Mouse (Mus musculus) heart, adult 18-20 months (tissue): Measurements from ENCODE around the gene Mapk1ip1. TPM values are rescaled to one million over a fixed set of nuclear protein-coding genes. Genes with fewer than 3 reads are reported as not detected.
A peak's percentile ranks its signal among the peaks of the same experiment; 100 is the strongest.

Experiments used
- DNase-seq, 2 experiments: peaks; one replicate each; pipeline ENCODE4 v3.0.0; 2021 to 2022; ENCODE audit warnings: mixed read lengths in 1 of 2
- long read RNA-seq, 2 experiments: library from polyadenylated mRNA; stranded (forward); transcript quantifications; one replicate each; pipeline ENCODE4 v2.0.0; 2021
- total RNA-seq, 2 experiments: library from RNA; stranded (reverse); gene quantifications; 2 replicates each; pipeline ENCODE4 v1.2.3; 2021

Mapk1ip1 gene
- 10 to 100 TPM; 14.9 to 21.5 TPM for total RNA-seq
- long read RNA-seq, experiment 1, transcript Mapk1ip1-201 (2 exons, 1,502 nt), result major isoform, 12 of 26 reads
- long read RNA-seq, experiment 1, partial matches to known transcripts, result 0 of 26 reads
- long read RNA-seq, experiment 1, other reads (novel, unspliced or antisense), result 11 of 26 reads
- long read RNA-seq, experiment 2, transcript Mapk1ip1-201 (2 exons, 1,502 nt), result major isoform, 12 of 18 reads
- long read RNA-seq, experiment 2, partial matches to known transcripts, result 0 of 18 reads
- long read RNA-seq, experiment 2, other reads (novel, unspliced or antisense), result 5 of 18 reads

- DNase-seq, result peak; percentile 97
Measured at GRCm38 (mm10) chr7:138845544-138846391, at the start of gene Mapk1ip1, which contains the start of gene Ppp2r2d. Mapk1ip1 (minus strand) TSS chr7:138846273. Ppp2r2d (plus strand) TSS chr7:138846079.

DNA sequence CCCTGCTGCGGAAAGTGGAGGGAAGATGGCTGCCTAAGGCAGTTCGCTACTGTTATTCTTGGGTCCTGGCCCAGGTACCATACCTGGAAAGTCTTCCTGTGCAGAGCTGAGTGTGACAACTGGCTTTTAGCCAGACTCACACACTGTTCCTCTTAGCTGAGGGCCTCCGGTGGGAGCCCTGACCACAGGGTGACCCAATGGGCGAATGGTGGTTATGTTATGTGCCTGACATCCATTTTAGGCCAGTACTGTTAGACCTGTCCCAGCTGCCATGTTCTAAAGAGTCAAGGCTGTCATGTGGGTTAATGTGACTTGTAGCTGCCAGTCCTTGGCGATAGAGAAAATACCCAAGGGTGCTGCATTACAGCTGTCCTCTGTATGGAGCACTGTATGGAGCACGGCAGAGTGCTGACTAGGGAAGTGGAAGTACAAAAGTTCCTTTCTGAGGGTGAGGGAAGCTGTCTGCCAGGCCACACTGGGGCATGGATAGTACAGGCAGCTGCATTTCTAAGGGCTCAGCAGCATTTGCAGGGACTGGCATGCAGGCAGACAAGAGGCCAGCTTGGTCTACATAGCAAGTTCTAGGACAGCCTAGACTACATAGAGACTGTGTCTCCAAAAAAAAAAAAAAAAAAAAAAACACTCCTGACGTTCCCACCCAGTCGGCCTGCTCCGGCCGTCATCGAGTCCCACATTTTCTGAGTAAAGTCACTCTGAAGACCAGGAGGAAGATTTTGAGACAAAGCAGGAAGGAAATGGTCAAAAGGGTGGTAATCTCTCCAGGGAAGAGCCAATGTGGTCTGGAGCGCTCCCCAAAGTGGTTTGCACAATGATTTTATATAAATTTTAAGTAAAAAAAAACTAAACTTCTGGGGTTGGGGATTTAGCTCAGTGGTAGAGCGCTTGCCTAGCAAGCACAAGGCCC, 39.6 kb upstream of the Mapk1ip1 start:
- no peak for DNase-seq

DNA sequence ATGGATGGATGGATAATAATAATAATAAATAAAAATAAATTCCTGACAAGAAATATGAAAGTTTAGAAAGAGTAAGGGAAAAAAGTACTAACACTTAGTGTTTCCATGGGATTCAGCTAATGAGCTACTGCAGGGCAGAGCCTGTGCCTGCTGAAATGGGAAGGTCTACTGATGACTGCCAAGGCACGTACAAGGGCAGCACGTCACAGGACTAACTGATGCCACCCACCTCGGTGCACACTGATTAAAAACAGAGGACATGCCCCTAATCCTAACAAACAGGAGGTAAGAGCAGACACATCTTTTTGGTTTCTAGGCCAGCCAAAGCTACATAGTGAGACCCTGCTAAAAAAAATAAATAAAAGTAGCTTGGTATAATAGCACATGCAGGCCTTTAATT, 37.7 kb upstream of the Mapk1ip1 start:
- no peak for DNase-seq

- DNase-seq, result peak in 1 of 2 experiments; percentile 33
Measured at GRCm38 (mm10) chr7:138875031-138875430, 29.0 kb upstream of the Mapk1ip1 start.

- no peak for DNase-seq
Measured at GRCm38 (mm10) chr7:138872956-138873355, 26.9 kb upstream of the Mapk1ip1 start.

- no peak for DNase-seq
Measured at GRCm38 (mm10) chr7:138868316-138868715, 22.2 kb upstream of the Mapk1ip1 start.

GRCm38 (mm10) chr7:138867286-138867685, 21.2 kb upstream of the Mapk1ip1 start:
- DNase-seq, result no peak

GRCm38 (mm10) chr7:138864776-138865175, 18.7 kb upstream of the Mapk1ip1 start:
- DNase-seq, result no peak

GRCm38 (mm10) chr7:138863950-138864572, 18.0 kb upstream of the Mapk1ip1 start:
- DNase-seq, result no peak

GRCm38 (mm10) chr7:138856670-138857069, 10.6 kb upstream of the Mapk1ip1 start:
- no peak for DNase-seq

- DNase-seq, result no peak
Measured at GRCm38 (mm10) chr7:138854201-138854600, 8.1 kb upstream of the Mapk1ip1 start.

DNA sequence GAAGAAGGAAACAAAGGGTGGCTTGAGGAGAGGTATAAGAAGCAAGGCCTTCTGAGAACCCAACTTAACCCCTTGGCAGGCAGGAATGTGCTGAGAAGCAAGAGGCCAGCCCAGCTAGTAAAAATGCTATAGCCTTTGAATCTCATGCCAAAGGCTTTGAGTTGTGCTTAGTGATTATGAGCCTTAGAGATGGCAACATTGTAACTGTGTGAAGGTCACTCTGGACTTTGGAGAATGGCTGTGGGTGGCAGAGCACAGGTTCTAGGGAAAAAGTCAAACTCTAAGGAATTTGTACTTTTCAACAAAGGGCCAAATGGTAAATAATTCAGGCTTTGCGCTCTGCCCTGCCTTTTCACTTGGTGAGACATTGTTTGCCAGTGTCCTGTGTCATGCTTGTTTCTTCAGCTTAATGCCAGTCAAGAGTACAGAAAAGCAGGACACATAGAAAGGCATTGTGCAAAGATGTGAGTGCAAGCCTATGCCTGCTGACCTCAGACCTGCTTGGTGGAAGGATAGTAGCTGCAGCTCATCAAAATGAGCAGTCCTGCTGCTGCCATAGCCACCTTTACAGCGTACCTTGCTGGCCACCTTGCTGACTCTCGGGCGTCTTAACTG, 7.5 kb upstream of the Mapk1ip1 start:
- DNase-seq, result no peak

GRCm38 (mm10) chr7:138850083-138850482, 4.0 kb upstream of the Mapk1ip1 start:
- no peak for DNase-seq

DNA sequence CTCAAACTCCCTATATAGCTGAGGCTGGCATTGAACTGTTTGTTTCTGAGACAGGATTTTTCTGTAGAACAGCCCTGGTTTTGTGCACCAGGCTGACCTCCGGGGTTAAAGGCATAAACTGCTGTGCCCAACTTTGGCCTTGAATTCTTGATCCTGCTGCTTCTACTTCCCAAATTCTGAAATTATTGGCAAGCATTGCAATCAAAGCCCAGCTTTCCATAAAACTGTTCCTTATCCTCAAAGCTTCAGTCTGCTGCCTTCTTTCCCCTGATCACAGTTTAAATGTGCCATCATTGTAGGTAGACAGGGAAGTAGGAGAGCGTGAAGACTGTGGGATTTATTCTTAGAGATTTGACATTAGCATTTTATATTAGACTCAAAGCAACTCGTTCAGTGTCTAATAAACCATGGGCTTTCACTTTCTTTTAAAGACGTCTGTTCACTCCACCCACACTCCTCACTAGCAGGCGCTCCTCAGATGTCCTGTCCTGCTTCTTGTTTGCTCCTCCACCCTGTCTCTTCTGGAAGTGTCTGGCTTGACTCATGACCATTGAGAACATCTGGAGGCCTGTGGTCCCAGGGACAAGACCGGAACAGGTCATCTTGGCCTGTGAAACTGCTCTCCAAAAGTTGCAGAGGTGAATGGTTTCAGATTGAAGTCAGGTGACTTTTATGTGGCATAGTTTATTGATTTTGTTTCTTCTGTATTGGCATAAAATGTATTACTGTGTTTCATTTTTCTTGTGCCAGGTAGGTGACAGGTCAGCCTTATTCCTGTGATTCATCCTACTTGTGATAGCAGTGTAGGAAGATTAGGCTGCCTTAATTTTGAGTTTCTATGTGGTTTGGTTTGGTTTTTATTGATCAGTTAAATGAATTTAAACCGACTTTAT, 2.2 kb upstream of the Mapk1ip1 start:
- DNase-seq, result peak in 1 of 2 experiments; percentile 23

DNA sequence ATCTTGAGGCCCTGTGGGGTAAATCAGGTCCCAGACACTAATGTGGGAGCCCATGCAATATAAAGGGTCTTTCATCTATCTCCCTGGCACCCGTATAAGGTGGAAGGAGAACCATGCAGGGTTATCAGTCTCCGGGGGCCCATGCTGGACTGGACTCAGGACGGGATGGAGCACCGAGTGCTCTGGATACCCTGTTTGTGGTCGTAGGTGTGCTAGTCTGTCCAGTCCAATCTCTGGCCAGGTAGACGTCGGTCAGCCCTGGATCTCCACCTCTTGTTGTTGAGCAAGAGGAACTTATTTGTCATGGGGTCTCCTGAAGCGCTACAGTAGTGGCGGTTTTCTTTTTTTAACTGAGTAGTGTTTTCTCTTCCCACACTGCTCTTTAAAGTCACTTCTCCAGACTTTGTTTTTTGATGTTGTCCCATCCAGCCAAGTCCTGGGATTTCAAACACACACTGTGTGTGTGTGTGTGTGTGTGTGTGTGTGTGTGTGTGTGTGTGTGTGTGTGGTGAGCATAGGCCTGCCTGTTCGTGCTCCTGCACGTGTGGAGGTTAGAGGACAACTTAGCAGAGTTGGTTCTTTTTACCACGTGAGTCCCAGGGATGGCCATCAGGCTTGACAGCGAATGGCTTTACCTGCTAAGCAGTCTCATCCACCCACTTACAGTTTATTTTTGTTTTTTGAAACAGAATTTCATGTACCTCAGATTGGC, 1.4 kb upstream of the Mapk1ip1 start:
- DNase-seq, result no peak

GRCm38 (mm10) chr7:138846502-138846991, 474 bp upstream of the Mapk1ip1 start:
- no peak for DNase-seq

DNA sequence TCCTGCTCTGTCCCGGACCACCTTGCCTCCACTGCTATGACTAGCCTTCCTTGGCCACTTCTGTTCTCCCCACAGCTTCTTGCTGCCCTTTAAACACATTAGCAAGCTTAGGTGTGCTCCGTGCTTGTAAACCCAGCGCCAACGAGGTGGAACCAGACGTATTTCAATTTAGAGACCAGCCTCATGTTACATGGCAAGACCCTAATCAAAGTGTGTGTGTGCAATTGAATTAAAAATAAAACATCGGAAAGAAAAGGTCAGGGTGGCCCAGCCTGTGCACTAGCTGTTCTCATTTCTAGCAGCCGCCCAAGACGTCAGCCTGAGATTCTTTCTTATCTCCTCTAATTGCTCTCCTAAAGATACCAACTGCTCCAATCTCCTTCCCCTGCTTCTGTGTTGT, 962 bp downstream of the Mapk1ip1 start:
- DNase-seq, result no peak

DNA sequence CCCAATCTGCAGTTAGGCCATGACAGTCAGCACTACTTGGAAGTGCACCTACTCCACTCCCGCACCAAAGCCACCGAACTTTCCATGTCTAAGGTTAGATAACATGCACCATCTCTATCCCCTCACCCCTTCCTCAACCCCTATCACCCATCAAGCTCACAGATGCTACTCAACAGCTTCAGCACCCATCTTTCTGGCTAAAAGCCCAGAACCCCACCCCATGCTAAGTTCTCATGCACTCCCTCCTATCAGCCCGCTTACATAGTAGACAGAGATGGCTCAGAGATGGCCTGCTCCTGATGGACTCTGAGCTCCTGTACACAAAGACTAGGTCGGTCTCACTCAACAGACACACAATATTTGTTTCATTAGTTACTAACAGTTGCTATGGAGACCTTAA, 2.7 kb downstream of the Mapk1ip1 start:
- DNase-seq, result no peak

DNA sequence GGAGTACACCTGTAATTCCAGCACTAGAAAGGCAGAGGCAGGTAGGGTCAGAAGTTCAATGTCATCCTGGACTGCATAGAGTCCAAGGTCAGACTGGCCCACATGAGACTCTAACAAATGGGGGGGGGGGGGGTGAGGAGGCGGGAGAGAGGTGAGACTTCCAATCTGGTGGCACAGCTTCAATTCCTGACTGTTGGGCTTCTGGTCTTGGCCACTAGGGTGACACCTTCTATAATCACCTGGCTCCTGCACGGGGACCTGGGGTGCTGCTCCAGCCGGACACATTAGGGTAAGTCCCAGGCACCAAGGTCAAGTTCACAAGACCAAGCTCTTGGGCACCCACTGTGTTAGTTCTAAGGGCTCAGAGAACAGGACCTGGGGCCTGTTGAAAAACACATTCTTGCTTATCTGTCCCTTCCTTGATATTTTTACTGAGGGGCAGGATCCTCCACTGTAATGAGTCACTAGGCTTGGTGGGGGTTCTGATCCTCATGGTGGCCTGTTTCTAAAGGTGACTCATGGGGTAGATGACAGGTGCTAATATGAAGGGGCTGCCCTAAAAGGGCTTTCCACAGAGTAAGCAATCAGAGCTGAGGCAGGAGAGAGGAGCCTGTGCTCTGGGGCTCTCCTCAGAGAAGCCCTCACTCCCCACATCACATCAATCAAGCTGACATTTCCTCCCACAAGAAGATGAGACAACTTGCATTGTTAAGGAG, 4.5 kb downstream of the Mapk1ip1 start:
- DNase-seq, result no peak
